Mouse (Mus musculus) frontal cortex, adult 2 months (tissue): ENCODE results near the gene Rpl22l1. TPM values are rescaled to one million over a fixed set of nuclear protein-coding genes. Genes with fewer than 3 reads are reported as not detected.
A peak's percentile ranks its signal among the peaks of the same experiment; 100 is the strongest.
"Not testable (repeated sequence)": the region's sequence is repeated elsewhere in the genome, so short reads cannot be mapped to it uniquely, and the experiment has no call there.

ENCODE experiments used
- DNase-seq, 2 experiments: peaks; one replicate each; pipeline ENCODE4 v3.0.0; 2022; ENCODE audit warnings: low spot score in 1 of 2; ENCODE audit errors: extremely low spot score in 1 of 2
- polyA plus RNA-seq: library from polyadenylated mRNA; depleted of rRNA; stranded (reverse); fragments of >200 nt; gene quantifications from 2 replicates; pipeline ENCODE4 v1.2.3, GENCODE M21; 2012; rRNA removed

Gene Rpl22l1
- 126 and 158 TPM in 2 replicates for polyA plus RNA-seq

GRCm38 (mm10) chr3:28805301-28806097, at the start of gene Rpl22l1:
Gene Rpl22l1 (plus strand): TSS chr3:28805436.
- DNase-seq: peak; percentile 97 to 99

- no peak for DNase-seq
Measured at GRCm38 (mm10) chr3:28755477-28755876, 49.8 kb upstream of the Rpl22l1 start.

GRCm38 (mm10) chr3:28761225-28761789, 43.9 kb upstream of the Rpl22l1 start:
- DNase-seq: no peak

DNA sequence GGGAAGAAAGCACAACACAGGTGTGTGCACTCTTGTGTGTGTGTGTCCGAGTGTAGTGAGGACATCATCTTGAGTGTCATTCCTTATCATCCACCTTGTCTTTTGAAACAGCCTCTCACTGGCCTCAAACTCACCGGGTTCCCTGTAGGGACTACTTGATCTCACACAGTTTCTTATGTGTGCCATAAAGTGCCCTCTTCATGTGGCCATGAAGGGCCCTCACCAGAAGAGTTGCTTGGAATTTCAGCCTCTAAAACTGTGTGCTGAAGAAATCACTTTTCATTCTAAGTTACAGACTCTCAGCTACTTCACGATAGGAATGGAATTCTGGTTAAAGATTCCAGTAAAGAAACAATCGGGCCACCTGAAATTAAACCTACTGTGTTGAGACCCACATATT, 38.3 kb upstream of the Rpl22l1 start:
- DNase-seq: no peak

GRCm38 (mm10) chr3:28768222-28768621, 37.0 kb upstream of the Rpl22l1 start:
- DNase-seq: no peak

DNA sequence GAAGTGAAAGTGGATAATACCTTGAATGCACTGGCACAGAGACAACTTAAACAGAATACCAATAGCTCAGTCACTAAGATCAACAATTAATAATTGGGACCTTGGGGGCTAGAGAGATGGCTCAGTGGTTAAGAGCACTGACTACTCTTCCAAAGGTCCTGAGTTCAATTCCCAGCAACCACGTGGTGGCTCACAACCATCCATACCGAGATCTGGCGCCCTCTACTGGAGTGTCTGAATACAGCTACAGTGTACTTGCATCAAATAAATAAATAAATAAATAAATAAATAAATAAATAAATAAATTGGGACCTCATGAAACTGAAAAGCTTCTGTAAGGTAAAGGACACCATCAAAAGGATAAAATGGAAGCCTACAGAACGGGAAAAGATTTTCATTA, 32.3 kb upstream of the Rpl22l1 start:
- not testable (repeated sequence) for DNase-seq

DNA sequence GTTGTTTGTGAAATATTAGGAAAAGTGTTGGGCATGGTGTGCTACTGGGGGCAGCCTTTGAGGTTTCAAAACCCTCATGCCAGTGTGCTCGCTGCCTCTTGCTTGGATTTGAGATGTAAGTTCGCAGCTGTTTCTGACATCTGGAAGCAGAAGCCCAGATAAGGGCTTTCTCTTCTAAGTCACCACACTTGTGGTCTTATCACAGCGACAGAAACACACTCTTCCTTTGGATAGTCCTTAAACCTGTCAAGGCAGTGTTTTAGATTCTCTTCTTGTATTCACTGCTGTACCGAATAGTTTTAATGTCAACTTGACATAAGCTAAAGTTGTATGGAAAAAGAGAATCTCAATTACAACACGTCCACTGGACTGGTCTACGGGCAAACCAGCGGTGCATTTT, 29.9 kb upstream of the Rpl22l1 start:
- DNase-seq: no peak

DNA sequence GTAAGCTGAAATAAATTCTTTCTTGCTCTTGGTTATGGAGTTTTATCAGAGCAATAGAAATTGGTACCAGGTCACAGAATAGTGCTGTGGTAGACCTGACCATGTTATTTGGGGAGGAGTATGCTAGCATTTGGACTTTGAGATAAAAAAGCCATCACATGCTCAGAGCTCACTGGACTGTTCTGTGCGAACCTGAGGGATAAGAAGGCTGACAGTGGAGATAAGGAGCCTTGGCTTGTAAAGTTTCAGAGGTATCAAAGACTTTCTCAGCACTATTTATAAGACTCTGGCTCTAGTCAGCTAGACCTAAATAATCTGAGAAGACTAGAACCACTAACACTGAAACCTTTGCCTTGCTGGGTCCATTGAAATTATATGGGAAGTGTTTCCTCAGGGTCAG, 29.3 kb upstream of the Rpl22l1 start:
- no peak for DNase-seq

DNA sequence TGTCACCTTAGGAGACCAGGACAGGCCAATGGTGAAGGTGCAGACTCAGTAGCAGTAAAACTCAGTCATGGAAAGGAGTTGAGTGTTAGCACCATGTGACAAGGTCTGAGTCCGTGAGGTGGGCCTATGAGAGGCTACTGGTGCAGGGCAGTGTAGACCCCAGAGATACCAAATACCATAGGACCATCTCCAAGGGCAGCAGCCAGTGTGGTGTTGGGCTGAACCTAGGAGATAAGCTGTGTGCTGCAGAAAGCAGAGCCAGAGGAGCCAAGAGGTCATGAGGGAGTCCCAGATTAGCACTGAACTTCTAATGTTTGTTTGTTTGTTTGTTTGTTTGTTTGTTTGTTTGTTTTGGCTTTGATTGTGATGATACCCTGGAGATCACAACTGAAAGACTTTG, 28.7 kb upstream of the Rpl22l1 start:
- no peak for DNase-seq

DNA sequence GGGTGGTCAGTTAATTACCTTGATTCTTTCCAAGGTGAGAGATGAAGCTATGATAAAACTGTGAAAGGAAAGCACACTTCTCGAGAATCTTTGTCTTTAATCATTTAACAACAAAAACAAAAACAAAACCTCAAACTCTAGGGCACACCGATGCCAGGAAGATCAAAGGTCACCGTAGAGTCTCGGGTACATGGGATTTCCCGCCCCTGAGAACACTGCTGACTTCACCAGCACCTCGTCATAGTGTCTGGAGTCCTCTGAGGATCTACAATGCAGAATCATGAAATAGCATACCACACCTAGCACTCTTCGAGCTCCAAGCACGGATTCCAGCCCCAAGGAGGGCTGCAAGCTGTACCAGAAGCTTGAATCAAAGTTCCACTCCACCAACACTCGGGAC, 24.7 kb upstream of the Rpl22l1 start:
- DNase-seq: no peak

DNA sequence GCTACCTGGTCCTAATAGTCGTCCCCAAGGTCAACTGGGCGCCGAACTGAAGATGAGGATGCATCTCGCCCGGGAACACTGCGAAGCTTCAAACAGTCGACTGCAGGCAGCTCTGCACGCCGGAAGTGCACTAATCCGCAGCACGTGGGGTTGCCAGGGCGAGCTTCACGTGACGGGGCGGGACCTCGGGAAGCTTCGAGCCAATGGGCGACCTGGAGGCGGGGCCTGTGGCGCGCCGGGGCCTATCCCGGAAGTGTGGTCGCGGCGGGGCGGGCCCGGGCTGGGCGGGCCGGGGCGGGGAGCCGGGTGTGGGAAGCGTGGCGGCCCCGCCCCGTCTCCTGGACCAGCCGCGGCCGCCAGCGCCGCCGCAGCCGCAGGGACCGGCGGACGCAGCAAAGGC, 24.2 kb upstream of the Rpl22l1 start, which contains the start of gene Eif5a2:
Gene Eif5a2, plus strand, starts transcription at position 283 of the 400 bp plus-strand sequence.
- DNase-seq: peak; percentile 88 to 94

GRCm38 (mm10) chr3:28781422-28781821, 23.8 kb upstream of the Rpl22l1 start:
- no peak for DNase-seq

DNA sequence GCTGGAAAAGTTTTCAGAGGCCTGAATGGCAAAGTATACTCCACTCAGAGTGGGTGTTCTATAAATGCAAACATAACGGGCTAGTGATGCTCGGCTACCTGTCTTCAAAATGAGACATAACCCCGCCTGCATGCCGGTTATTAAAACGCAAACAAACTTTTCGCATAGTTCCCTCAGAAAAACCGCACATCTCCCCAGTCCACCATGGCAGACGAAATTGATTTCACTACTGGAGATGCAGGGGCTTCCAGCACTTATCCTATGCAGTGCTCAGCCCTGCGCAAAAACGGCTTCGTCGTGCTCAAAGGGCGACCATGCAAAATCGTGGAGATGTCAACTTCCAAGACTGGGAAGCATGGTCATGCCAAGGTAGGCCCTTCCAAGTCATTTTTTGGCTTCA, 23.4 kb upstream of the Rpl22l1 start:
- DNase-seq: no peak

GRCm38 (mm10) chr3:28784176-28784575, 21.1 kb upstream of the Rpl22l1 start:
- DNase-seq: no peak

GRCm38 (mm10) chr3:28794835-28795234, 10.4 kb upstream of the Rpl22l1 start:
- no peak for DNase-seq

DNA sequence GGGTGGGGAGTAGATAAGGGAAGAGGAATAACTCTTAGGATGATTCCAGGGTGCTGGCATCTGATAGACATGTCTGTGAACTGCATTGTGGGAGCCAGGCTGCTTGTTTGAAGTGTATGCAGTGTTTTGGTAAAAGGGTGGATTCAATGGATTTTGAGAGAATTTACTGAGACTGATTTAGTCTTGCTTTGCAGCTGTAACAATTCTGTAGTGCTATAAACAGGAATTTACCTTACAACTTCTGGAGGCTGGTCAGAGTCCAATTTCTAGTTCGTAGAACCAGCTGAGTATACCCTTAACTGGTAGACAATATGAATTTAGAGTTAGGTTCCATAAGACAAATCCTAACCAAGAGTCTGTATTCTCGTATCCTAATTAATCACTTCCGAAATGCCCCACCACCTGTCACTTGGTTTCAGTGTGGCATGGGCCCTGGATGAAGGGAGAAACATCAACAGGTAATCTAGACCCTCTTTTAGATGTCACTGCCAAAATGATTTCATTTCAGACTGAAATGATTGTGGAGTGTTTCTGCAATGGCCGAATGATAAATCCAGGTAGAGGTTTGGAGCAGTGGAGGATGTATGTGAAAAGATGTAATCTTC, 2.9 kb downstream of the Rpl22l1 start:
- DNase-seq: no peak

GRCm38 (mm10) chr3:28811441-28811840, 6.2 kb downstream of the Rpl22l1 start:
- no peak for DNase-seq

DNA sequence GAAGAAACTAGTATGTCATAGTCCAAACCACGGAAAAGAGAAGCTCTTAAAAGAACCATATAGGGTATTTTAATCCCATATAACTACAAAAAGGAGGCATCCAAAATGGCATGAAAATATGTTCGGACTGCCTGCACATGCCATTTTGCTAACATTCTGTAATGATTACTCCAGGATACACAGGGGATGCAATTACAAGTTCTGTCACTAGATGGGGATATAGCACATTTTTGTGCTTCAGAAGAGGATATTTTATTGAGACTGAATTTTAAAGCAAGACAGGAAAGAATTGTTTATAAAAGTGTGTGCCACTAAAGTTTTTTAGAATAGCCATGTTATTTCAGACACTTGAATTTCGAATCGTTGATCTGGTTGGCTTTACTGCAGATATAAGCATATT, 9.1 kb downstream of the Rpl22l1 start:
- peak in 1 of 2 experiments; percentile 78 for DNase-seq

DNA sequence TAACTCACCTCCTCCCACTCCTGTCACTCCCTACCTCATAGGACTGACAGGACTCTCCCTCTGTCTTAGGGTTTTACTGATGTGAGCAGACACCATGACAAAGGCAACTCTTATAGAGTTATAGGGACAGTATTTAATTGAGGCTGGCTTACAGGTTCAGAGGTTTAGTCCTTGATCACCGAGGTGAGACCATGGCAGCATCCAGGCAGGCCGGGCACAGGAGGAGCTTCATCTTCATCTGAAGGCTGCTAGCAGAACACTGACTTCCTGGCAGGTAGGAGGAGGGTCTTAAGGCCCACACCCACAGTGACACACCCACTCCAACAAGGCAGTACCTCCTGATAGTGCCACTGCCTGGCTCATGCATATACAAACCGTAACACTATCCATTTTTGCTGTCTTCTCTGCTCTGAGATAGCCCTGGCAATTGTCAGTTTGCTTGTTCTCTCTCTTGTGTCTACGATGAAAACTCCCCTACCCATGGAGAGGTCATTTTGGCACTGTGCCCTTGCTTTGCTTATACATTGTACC, 10.8 kb downstream of the Rpl22l1 start:
- no peak for DNase-seq

DNA sequence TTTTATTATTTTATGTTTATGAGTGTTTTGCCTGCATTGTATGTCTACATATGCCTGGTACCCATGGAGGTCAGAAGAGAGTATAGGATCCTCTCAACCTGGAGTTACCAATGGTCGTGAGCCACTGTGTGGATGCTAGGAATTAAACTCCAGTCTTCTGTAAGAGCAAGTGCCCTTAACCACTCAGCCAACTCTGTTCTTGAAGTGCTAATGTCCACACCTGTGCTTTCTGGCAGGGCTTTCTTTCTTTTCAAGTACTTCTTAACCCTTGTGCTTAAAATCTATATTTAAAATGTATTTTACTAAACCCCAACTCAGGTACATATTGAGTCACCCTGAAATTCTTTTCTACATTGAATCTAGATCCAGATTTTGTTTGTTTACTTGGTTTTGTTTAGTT, 21.0 kb downstream of the Rpl22l1 start:
- DNase-seq: no peak

- DNase-seq: no peak
Measured at GRCm38 (mm10) chr3:28827605-28828004, 22.4 kb downstream of the Rpl22l1 start.

DNA sequence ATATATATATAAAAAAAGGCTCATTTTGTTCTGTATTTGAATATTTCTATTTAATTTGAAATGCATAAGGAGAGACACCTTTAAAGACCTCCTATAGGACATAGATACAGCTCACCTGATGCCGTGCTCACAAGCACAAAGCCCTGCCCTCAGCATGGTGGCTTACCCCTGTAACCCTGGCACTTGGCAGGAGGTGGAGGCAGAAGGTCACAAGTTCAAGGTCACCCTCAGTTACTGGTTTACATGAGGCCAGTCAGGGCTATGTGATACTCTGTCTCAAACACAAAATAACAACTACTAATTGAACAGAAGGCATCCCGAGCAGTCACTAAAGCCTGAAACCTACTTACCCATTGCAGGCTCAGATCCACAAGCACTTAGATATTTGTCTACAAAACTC, 24.2 kb downstream of the Rpl22l1 start:
- DNase-seq: no peak
